Mouse (Mus musculus): ENCODE measurements around the gene Chaf1b. TPM values are rescaled to one million over a fixed set of nuclear protein-coding genes. Genes with fewer than 3 reads are reported as not detected.

Gene Chaf1b
- polyA plus RNA-seq, 1 experiment from 2014 or later = 17.9 TPM

- Histone ChIP-seq H3K4me2 (ENCODE audit: low read length) (no peak overlapping the region), H3K27me3 (replicated peaks; ENCODE audit: control insufficient read depth, insufficient read depth, low read length) (no peaks in the 10 kb centered on the region), H3K9ac (ENCODE audit: low read depth, low read length) (no peak overlapping the region), H3K9me3 (ENCODE audit: control insufficient read depth, low read length) (no peaks in the 10 kb centered on the region), H3K4me1 (ENCODE audit: control insufficient read depth, insufficient read depth, low read depth, low read length) (no peaks in the 10 kb centered on the region), H3K36me3 (ENCODE audit: control insufficient read depth, insufficient read depth, low read length) (no peaks in the 10 kb centered on the region), H3K4me3 (ENCODE audit: low read length) (no peak overlapping the region), H3K27ac (ENCODE audit: low read depth, low read length) (no peak overlapping the region)
- 65% methylated on average over 28 of the region's 28 CpGs for WGBS
- ATAC-seq = no peak
These were observed 27.3 kb downstream of the Chaf1b start for GRCm38 (mm10) chr16:93910735-93911665.

- Histone ChIP-seq H3K9ac (ENCODE audit: low read depth, low read length) (no peak overlapping the region), H3K9me3 (ENCODE audit: control insufficient read depth, low read length) (no peaks in the 10 kb centered on the region), H3K4me2 (ENCODE audit: low read length) (no peak overlapping the region), H3K4me1 (ENCODE audit: control insufficient read depth, insufficient read depth, low read depth, low read length) (no peaks in the 10 kb centered on the region), H3K4me3 (ENCODE audit: low read length) (no peak overlapping the region), H3K27me3 (replicated peaks; ENCODE audit: control insufficient read depth, insufficient read depth, low read length) (no peaks in the 10 kb centered on the region), H3K27ac (ENCODE audit: low read depth, low read length) (no peak overlapping the region), H3K36me3 (ENCODE audit: control insufficient read depth, insufficient read depth, low read length) (no peaks in the 10 kb centered on the region)
- no peak for ATAC-seq
- 72% methylated on average over 5 of the region's 5 CpGs for WGBS
These were observed 28.5 kb downstream of the Chaf1b start for GRCm38 (mm10) chr16:93912158-93912557.

DNA sequence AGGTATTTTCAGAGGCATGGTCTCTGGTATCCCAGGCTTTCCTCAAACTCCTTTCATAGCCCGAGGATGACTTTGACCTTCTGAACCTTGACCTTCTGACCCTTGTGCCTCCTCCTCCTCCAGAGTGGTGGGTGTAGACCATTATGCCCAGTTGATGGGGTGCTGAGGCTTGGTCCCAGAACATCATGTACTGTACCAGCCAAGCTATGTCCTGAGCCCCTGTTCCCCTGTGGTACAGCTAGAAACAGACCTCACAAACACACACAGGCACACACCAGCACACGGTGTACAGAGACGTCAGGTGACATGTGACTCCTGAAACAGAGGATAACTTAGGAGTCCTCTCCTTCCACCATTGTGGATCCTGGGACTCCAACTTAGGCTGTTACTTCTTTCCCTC lies 29.1 kb downstream of the Chaf1b start:
- H3K27ac ChIP-seq (ENCODE audit: low read depth, low read length) = no peak overlapping the region
- H3K9me3 ChIP-seq (ENCODE audit: control insufficient read depth, low read length) = no peaks in the 10 kb centered on the region
- H3K36me3 ChIP-seq (ENCODE audit: control insufficient read depth, insufficient read depth, low read length) = no peaks in the 10 kb centered on the region
- no peaks in the 10 kb centered on the region for H3K27me3 ChIP-seq (replicated peaks; ENCODE audit: control insufficient read depth, insufficient read depth, low read length)
- no peak overlapping the region for H3K9ac ChIP-seq (ENCODE audit: low read depth, low read length)
- H3K4me3 ChIP-seq (ENCODE audit: low read length) = no peak overlapping the region
- 72% methylated on average over 3 of the region's 3 CpGs for WGBS
- H3K4me2 ChIP-seq (ENCODE audit: low read length) = no peak overlapping the region
- ATAC-seq = no peak
- H3K4me1 ChIP-seq (ENCODE audit: control insufficient read depth, insufficient read depth, low read depth, low read length) = no peaks in the 10 kb centered on the region

DNA sequence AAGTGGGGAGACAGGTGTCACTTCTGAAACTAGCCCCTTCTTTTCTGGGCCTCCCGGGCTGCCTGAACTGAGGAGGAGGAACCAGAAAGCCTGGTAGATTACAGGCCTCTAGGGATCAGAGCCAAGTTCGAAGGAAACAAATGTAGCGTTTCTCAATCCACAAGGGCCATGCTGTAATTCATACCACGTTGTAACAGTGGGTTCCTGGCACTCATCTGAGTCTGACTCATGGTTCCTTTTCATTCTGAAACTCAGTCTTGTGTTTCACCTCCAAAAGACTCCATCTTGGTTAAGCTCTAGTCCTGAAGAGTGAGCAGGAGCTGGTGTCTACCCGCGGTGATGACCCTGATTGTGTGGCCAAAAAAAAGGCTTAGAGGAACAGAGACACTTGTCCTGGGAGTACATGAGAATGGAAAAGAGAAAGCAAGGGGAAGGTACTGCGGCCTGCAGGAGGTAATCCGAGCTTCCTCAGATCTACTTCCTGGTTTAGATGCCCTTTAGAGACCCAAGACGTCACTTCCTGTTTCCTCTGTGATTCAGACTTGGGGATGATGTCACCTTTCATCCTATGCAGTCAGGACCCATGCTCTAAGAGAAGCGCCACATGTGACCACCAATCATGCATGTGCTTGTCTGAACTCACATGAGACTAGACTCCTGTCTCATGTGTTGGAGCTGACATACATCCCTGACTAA lies 30.3 kb downstream of the Chaf1b start:
- Histone ChIP-seq H3K4me3 (ENCODE audit: low read length) (no peak overlapping the region), H3K36me3 (ENCODE audit: control insufficient read depth, insufficient read depth, low read length) (no peaks in the 10 kb centered on the region), H3K27ac (ENCODE audit: low read depth, low read length) (no peak overlapping the region), H3K27me3 (replicated peaks; ENCODE audit: control insufficient read depth, insufficient read depth, low read length) (no peaks in the 10 kb centered on the region), H3K4me1 (ENCODE audit: control insufficient read depth, insufficient read depth, low read depth, low read length) (no peaks in the 10 kb centered on the region), H3K9me3 (ENCODE audit: control insufficient read depth, low read length) (no peaks in the 10 kb centered on the region), H3K9ac (ENCODE audit: low read depth, low read length) (no peak overlapping the region), H3K4me2 (ENCODE audit: low read length) (no peak overlapping the region)
- WGBS = 78% methylated on average over 10 of the region's 10 CpGs
- ATAC-seq = no peak

- Histone ChIP-seq H3K36me3 (ENCODE audit: control insufficient read depth, insufficient read depth, low read length) (no peaks in the 10 kb centered on the region), H3K27ac (ENCODE audit: low read depth, low read length) (no peak overlapping the region), H3K4me3 (ENCODE audit: low read length) (no peak overlapping the region), H3K9me3 (ENCODE audit: control insufficient read depth, low read length) (no peaks in the 10 kb centered on the region), H3K4me1 (ENCODE audit: control insufficient read depth, insufficient read depth, low read depth, low read length) (no peaks in the 10 kb centered on the region), H3K27me3 (replicated peaks; ENCODE audit: control insufficient read depth, insufficient read depth, low read length) (no peaks in the 10 kb centered on the region), H3K9ac (ENCODE audit: low read depth, low read length) (no peak overlapping the region), H3K4me2 (ENCODE audit: low read length) (no peak overlapping the region)
- no peak for ATAC-seq
- WGBS = 41% methylated on average over 8 of the region's 10 CpGs
These were observed 31.7 kb downstream of the Chaf1b start for GRCm38 (mm10) chr16:93915338-93915849.

GRCm38 (mm10) chr16:93917712-93918678 lies 34.3 kb downstream of the Chaf1b start:
- 54% methylated on average over 15 of the region's 22 CpGs for WGBS
- Histone ChIP-seq H3K4me1 (ENCODE audit: control insufficient read depth, insufficient read depth, low read depth, low read length) (no peaks in the 10 kb centered on the region), H3K36me3 (ENCODE audit: control insufficient read depth, insufficient read depth, low read length) (no peaks in the 10 kb centered on the region), H3K4me3 (ENCODE audit: low read length) (no peak overlapping the region), H3K9ac (ENCODE audit: low read depth, low read length) (no peak overlapping the region), H3K27me3 (replicated peaks; ENCODE audit: control insufficient read depth, insufficient read depth, low read length) (no peaks in the 10 kb centered on the region), H3K9me3 (ENCODE audit: control insufficient read depth, low read length) (no peaks in the 10 kb centered on the region), H3K4me2 (ENCODE audit: low read length) (peak overlapping the region; percentile 37), H3K27ac (ENCODE audit: low read depth, low read length) (no peak overlapping the region)
- ATAC-seq = peak; percentile 49

- no peak overlapping the region for H3K27ac ChIP-seq (ENCODE audit: low read depth, low read length)
- no peaks in the 10 kb centered on the region for H3K4me1 ChIP-seq (ENCODE audit: control insufficient read depth, insufficient read depth, low read depth, low read length)
- H3K36me3 ChIP-seq (ENCODE audit: control insufficient read depth, insufficient read depth, low read length) = no peaks in the 10 kb centered on the region
- no peaks in the 10 kb centered on the region for H3K27me3 ChIP-seq (replicated peaks; ENCODE audit: control insufficient read depth, insufficient read depth, low read length)
- H3K9ac ChIP-seq (ENCODE audit: low read depth, low read length) = no peak overlapping the region
- peak overlapping the region; percentile 37 for H3K4me2 ChIP-seq (ENCODE audit: low read length)
- WGBS = 70% methylated on average over 8 of the region's 8 CpGs
- no peaks in the 10 kb centered on the region for H3K9me3 ChIP-seq (ENCODE audit: control insufficient read depth, low read length)
- peak; percentile 31; the same call in 1 of the 2 replicates for ATAC-seq
- no peak overlapping the region for H3K4me3 ChIP-seq (ENCODE audit: low read length)
These were observed 35.0 kb downstream of the Chaf1b start for GRCm38 (mm10) chr16:93918679-93919060.

GRCm38 (mm10) chr16:93919189-93919588 lies 35.5 kb downstream of the Chaf1b start:
- no peak overlapping the region for H3K4me3 ChIP-seq (ENCODE audit: low read length)
- H3K36me3 ChIP-seq (ENCODE audit: control insufficient read depth, insufficient read depth, low read length) = no peaks in the 10 kb centered on the region
- H3K9ac ChIP-seq (ENCODE audit: low read depth, low read length) = no peak overlapping the region
- no peak overlapping the region for H3K27ac ChIP-seq (ENCODE audit: low read depth, low read length)
- no peaks in the 10 kb centered on the region for H3K9me3 ChIP-seq (ENCODE audit: control insufficient read depth, low read length)
- H3K4me2 ChIP-seq (ENCODE audit: low read length) = no peak overlapping the region
- H3K27me3 ChIP-seq (replicated peaks; ENCODE audit: control insufficient read depth, insufficient read depth, low read length) = no peaks in the 10 kb centered on the region
- 61% methylated on average over 20 of the region's 20 CpGs for WGBS
- H3K4me1 ChIP-seq (ENCODE audit: control insufficient read depth, insufficient read depth, low read depth, low read length) = no peaks in the 10 kb centered on the region
- no peak for ATAC-seq

Data from hindbrain, embryonic 16.5 days (tissue).